Mouse (Mus musculus) kidney, postnatal 0 days (tissue): ENCODE results near the gene Gm9821. TPM values are rescaled to one million over a fixed set of nuclear protein-coding genes. Genes with fewer than 3 reads are reported as not detected.

Experiments used
- ATAC-seq: fragments of 200-750 bp; cut with Nextera tagmentation; replicated peaks from 2 replicates; pipeline ENCODE4 v1.8.0; 2017; ENCODE audit warnings: low read depth, moderate number of reproducible peaks, moderate TSS enrichment, moderate library complexity; ENCODE audit not compliant: low FRiP score
- DNase-seq: peaks from one replicate; pipeline ENCODE4 v3.0.0-alpha.2; 2016; ENCODE audit warnings: low spot score
- H3K27ac ChIP-seq: fragments of 300-500 bp; sonication (generic); 2 replicates; pipeline ENCODE4 v1.5.1; 2014; ENCODE audit warnings: mild to moderate bottlenecking
- H3K27me3 ChIP-seq: fragments of 300-500 bp; sonication (generic); 2 replicates; pipeline ENCODE4 v1.6.1; 2014; ENCODE audit warnings: low read length, mixed read lengths; ENCODE audit not compliant: insufficient read depth
- H3K36me3 ChIP-seq: fragments of 300-500 bp; sonication (generic); 2 replicates; pipeline ENCODE4 v1.6.1; 2014; ENCODE audit warnings: low read length, mixed read lengths; ENCODE audit not compliant: insufficient read depth
- H3K4me1 ChIP-seq: fragments of 300-500 bp; sonication (generic); replicated peaks from 2 replicates; pipeline ENCODE4 v1.6.1; 2014; ENCODE audit warnings: antibody characterized with exemption, low read length, mixed read lengths; ENCODE audit not compliant: insufficient read depth
- H3K4me2 ChIP-seq: fragments of 300-500 bp; sonication (generic); 2 replicates; pipeline ENCODE4 v1.6.1; 2014; ENCODE audit warnings: mild to moderate bottlenecking, low read length, moderate library complexity, mixed read lengths
- H3K4me3 ChIP-seq: fragments of 300-500 bp; sonication (generic); replicated peaks from 2 replicates; pipeline ENCODE4 v1.5.1; 2014; ENCODE audit warnings: low read depth, low read length
- H3K9ac ChIP-seq: fragments of 300-500 bp; sonication (generic); 2 replicates; pipeline ENCODE4 v1.6.1; 2014; ENCODE audit warnings: low read depth, low read length
- H3K9me3 ChIP-seq: fragments of 300-500 bp; sonication (generic); replicated peaks from 2 replicates; pipeline ENCODE4 v1.6.1; 2016; ENCODE audit warnings: low read length, inconsistent platforms, mixed read lengths
- CTCF ChIP-seq: IDR thresholded peaks from 2 replicates; pipeline ENCODE4 v1.5.1; 2016; ENCODE audit warnings: antibody characterized with exemption, low read depth, mild to moderate bottlenecking, moderate library complexity
- WGBS: fragments of 180-500 bp; shearing (Covaris S2); extraction: QIAGEN DNeasy Blood & Tissue Kit; methylation state at CpG from one replicate; pipeline ENCODE4 v1.1.7; 2014; 5-methylcytosine and 5-hydroxymethylcytosine counted together
- polyA plus RNA-seq: library from polyadenylated mRNA; unstranded; fragments of >200 nt; fragmentation: Nextera tagmentation; extraction: Ambion mirVana; gene quantifications from 2 replicates; pipeline ENCODE4 v1.2.1, GENCODE M21; 2015

The Gm9821 gene
- polyA plus RNA-seq, 1 experiment from 2014 or later = 0.12 TPM

- peak overlapping the region; percentile 92 for H3K9ac ChIP-seq
- peak overlapping the region; percentile 92 for H3K4me2 ChIP-seq
- DNase-seq = peak; percentile 96
- H3K27me3 ChIP-seq = no peaks in the 10 kb centered on the region
- peak overlapping the region; percentile 78 for H3K27ac ChIP-seq
- peak; percentile 93 for ATAC-seq
- H3K4me3 ChIP-seq = peak overlapping the region; percentile 86
- H3K4me1 ChIP-seq = peaks cover 16% of the 10 kb centered on the region
- no peaks in the 10 kb centered on the region for H3K9me3 ChIP-seq
- WGBS = 1% methylated on average over 39 of the region's 57 CpGs
- no peaks in the 10 kb centered on the region for H3K36me3 ChIP-seq
- TF ChIP-seq CTCF = peak; percentile 83
Observed at GRCm38 (mm10) chr2:91963443-91963932, 18.0 kb downstream of the Gm9821 start.

- no peak for TF ChIP-seq CTCF
- no peak for DNase-seq
- 66% methylated on average over 3 of the region's 3 CpGs for WGBS
- H3K27me3 ChIP-seq = no peaks in the 10 kb centered on the region
- peaks cover 13% of the 10 kb centered on the region for H3K4me1 ChIP-seq
- H3K4me3 ChIP-seq = peak overlapping the region; percentile 23
- no peak overlapping the region for H3K9ac ChIP-seq
- H3K4me2 ChIP-seq = peak overlapping the region; percentile 92
- no peaks in the 10 kb centered on the region for H3K9me3 ChIP-seq
- no peaks in the 10 kb centered on the region for H3K36me3 ChIP-seq
- no peak for ATAC-seq
- peak overlapping the region; percentile 65; the same call in 1 of the 2 replicates for H3K27ac ChIP-seq
Observed at GRCm38 (mm10) chr2:91964610-91965204, 19.2 kb downstream of the Gm9821 start.

GRCm38 (mm10) chr2:91965417-91965816, 19.9 kb downstream of the Gm9821 start:
- DNase-seq (peak; percentile 71), ATAC-seq (no peak)
- H3K9ac ChIP-seq = peak overlapping the region; percentile 43
- H3K9me3 ChIP-seq = no peaks in the 10 kb centered on the region
- H3K4me3 ChIP-seq = peak overlapping the region; percentile 23
- peak overlapping the region; percentile 92 for H3K4me2 ChIP-seq
- no peaks in the 10 kb centered on the region for H3K27me3 ChIP-seq
- H3K4me1 ChIP-seq = peaks cover 13% of the 10 kb centered on the region
- WGBS = 14% methylated on average over 20 of the region's 20 CpGs
- H3K36me3 ChIP-seq = no peaks in the 10 kb centered on the region
- peak overlapping the region; percentile 65 for H3K27ac ChIP-seq
- no peak for TF ChIP-seq CTCF

GRCm38 (mm10) chr2:91966367-91966766, 20.9 kb downstream of the Gm9821 start:
- no peaks in the 10 kb centered on the region for H3K27me3 ChIP-seq
- ATAC-seq = no peak
- no peak for TF ChIP-seq CTCF
- WGBS = 81% methylated on average over 5 of the region's 5 CpGs
- no peaks in the 10 kb centered on the region for H3K36me3 ChIP-seq
- H3K9me3 ChIP-seq = no peaks in the 10 kb centered on the region
- no peak overlapping the region for H3K9ac ChIP-seq
- H3K27ac ChIP-seq = no peak overlapping the region
- no peak overlapping the region for H3K4me2 ChIP-seq
- peaks cover 20% of the 10 kb centered on the region for H3K4me1 ChIP-seq
- DNase-seq = no peak
- no peak overlapping the region for H3K4me3 ChIP-seq

- no peak for ATAC-seq
- no peaks in the 10 kb centered on the region for H3K9me3 ChIP-seq
- no peak overlapping the region for H3K4me2 ChIP-seq
- H3K36me3 ChIP-seq = no peaks in the 10 kb centered on the region
- no peak overlapping the region for H3K4me3 ChIP-seq
- H3K4me1 ChIP-seq = peaks cover 11% of the 10 kb centered on the region; the same call in 1 of the 2 replicates
- no peak for TF ChIP-seq CTCF
- H3K27ac ChIP-seq = peak overlapping the region; percentile 78
- WGBS = 42% methylated on average over 11 of the region's 11 CpGs
- H3K27me3 ChIP-seq = no peaks in the 10 kb centered on the region
- no peak overlapping the region for H3K9ac ChIP-seq
- DNase-seq = peak; percentile 62
Observed at GRCm38 (mm10) chr2:91967962-91968361, 22.5 kb downstream of the Gm9821 start.

GRCm38 (mm10) chr2:91971231-91972097, 26.0 kb downstream of the Gm9821 start:
- Histone ChIP-seq H3K9ac (peak overlapping the region; percentile 29; the same call in 1 of the 2 replicates), H3K36me3 (no peaks in the 10 kb centered on the region), H3K9me3 (no peaks in the 10 kb centered on the region), H3K4me3 (no peak overlapping the region), H3K27me3 (peaks cover 24% of the 10 kb centered on the region; the same call in 1 of the 2 replicates), H3K4me1 (peaks cover 24% of the 10 kb centered on the region), H3K4me2 (peak overlapping the region; percentile 23), H3K27ac (peak overlapping the region; percentile 86)
- TF ChIP-seq CTCF = no peak
- WGBS = 23% methylated on average over 21 of the region's 21 CpGs
- ATAC-seq (no peak), DNase-seq (peak; percentile 61)
